Mouse (Mus musculus) lung, embryonic 14.5 days (tissue): ENCODE measurements around the gene Myo1h. TPM values are rescaled to one million over a fixed set of nuclear protein-coding genes. Genes with fewer than 3 reads are reported as not detected.

Experiments
- ATAC-seq: fragments of 200-750 bp; cut with Nextera tagmentation; 2 replicates; pipeline ENCODE4 v1.8.0; 2017; ENCODE audit warnings: mild to moderate bottlenecking, moderate TSS enrichment, moderate library complexity; ENCODE audit not compliant: insufficient read depth
- DNase-seq: peaks from one replicate; pipeline ENCODE4 v3.0.0-alpha.2; 2015
- H3K27ac ChIP-seq: fragments of 300-500 bp; sonication (generic); 2 replicates; pipeline ENCODE4 v1.5.1; 2014; ENCODE audit warnings: low read depth, mild to moderate bottlenecking, moderate library complexity
- H3K27me3 ChIP-seq: fragments of 300-500 bp; sonication (generic); 2 replicates; pipeline ENCODE4 v1.6.1; 2014; ENCODE audit warnings: low read length, control low read depth; ENCODE audit not compliant: insufficient read depth
- H3K36me3 ChIP-seq: fragments of 300-500 bp; sonication (generic); 2 replicates; pipeline ENCODE4 v1.6.1; 2014; ENCODE audit warnings: control low read depth; ENCODE audit not compliant: insufficient read depth
- H3K4me1 ChIP-seq: fragments of 300-500 bp; sonication (generic); 2 replicates; pipeline ENCODE4 v1.6.1; 2014; ENCODE audit warnings: antibody characterized with exemption, control low read depth; ENCODE audit not compliant: insufficient read depth
- H3K4me2 ChIP-seq: fragments of 300-500 bp; sonication (generic); 2 replicates; pipeline ENCODE4 v1.6.1; 2014; ENCODE audit warnings: mild to moderate bottlenecking
- H3K4me3 ChIP-seq: fragments of 300-500 bp; sonication (generic); 2 replicates; pipeline ENCODE4 v1.5.1; 2014; ENCODE audit warnings: low read depth, low read length
- H3K9ac ChIP-seq: fragments of 300-500 bp; sonication (generic); 2 replicates; pipeline ENCODE4 v1.6.1; 2014
- H3K9me3 ChIP-seq: fragments of 300-500 bp; sonication (generic); 2 replicates; pipeline ENCODE4 v1.6.1; 2016; ENCODE audit warnings: low read depth, low read length, control low read depth
- CTCF ChIP-seq: IDR thresholded peaks from 2 replicates; pipeline ENCODE4 v1.5.1; 2016; ENCODE audit warnings: antibody characterized with exemption, low read depth
- WGBS: fragments of 180-500 bp; shearing (Covaris S2); extraction: QIAGEN DNeasy Blood & Tissue Kit; methylation state at CpG from one replicate; pipeline ENCODE4 v1.1.7; 2014; 5-methylcytosine and 5-hydroxymethylcytosine counted together
- polyA plus RNA-seq: library from polyadenylated mRNA; unstranded; fragments of >200 nt; fragmentation: Nextera tagmentation; extraction: Ambion mirVana; gene quantifications from 2 replicates; pipeline ENCODE4 v1.2.1, GENCODE M21; 2014

Gene Myo1h
- polyA plus RNA-seq = 2.5 and 2.8 TPM in 2 replicates

GRCm38 (mm10) chr5:114288874-114289273 lies at the start of gene Myo1h:
Myo1h (plus strand) TSS chr5:114289166.
- no peaks in the 10 kb centered on the region for H3K27me3 ChIP-seq
- ATAC-seq (no peak), DNase-seq (no peak)
- no peaks in the 10 kb centered on the region for H3K9me3 ChIP-seq
- H3K4me1 ChIP-seq = no peaks in the 10 kb centered on the region
- no peaks in the 10 kb centered on the region for H3K36me3 ChIP-seq
- WGBS = 31% methylated on average over 13 of the region's 13 CpGs
- H3K9ac ChIP-seq = no peak within 1 kb of the TSS
- TF ChIP-seq CTCF = no peak
- no peak within 1 kb of the TSS for H3K4me2 ChIP-seq
- H3K27ac ChIP-seq = no peak within 1 kb of the TSS
- no peak within 1 kb of the TSS for H3K4me3 ChIP-seq

- 47% methylated on average over 14 of the region's 14 CpGs for WGBS
Measured at GRCm38 (mm10) chr5:114239737-114240136, 49.2 kb upstream of the Myo1h start.

GRCm38 (mm10) chr5:114246465-114246864 lies 42.5 kb upstream of the Myo1h start:
- Histone ChIP-seq H3K4me3 (no peak overlapping the region), H3K4me2 (no peak overlapping the region), H3K4me1 (no peaks in the 10 kb centered on the region), H3K9me3 (no peaks in the 10 kb centered on the region), H3K27me3 (no peaks in the 10 kb centered on the region), H3K27ac (no peak overlapping the region), H3K9ac (no peak overlapping the region), H3K36me3 (no peaks in the 10 kb centered on the region)
- WGBS = 73% methylated on average over 7 of the region's 7 CpGs
- DNase-seq (no peak), ATAC-seq (no peak)
- no peak for TF ChIP-seq CTCF

More at GRCm38 (mm10) chr5:114239737-114240136, 49.2 kb upstream of the Myo1h start:
- TF ChIP-seq CTCF = no peak
- ATAC-seq (no peak), DNase-seq (no peak)
- no peaks in the 10 kb centered on the region for H3K36me3 ChIP-seq
- H3K4me1 ChIP-seq = no peaks in the 10 kb centered on the region
- H3K27me3 ChIP-seq = no peaks in the 10 kb centered on the region
- no peak overlapping the region for H3K4me2 ChIP-seq
- H3K9me3 ChIP-seq = no peaks in the 10 kb centered on the region
- H3K27ac ChIP-seq = no peak overlapping the region
- no peak overlapping the region for H3K4me3 ChIP-seq
- no peak overlapping the region for H3K9ac ChIP-seq

- Histone ChIP-seq H3K36me3 (no peaks in the 10 kb centered on the region), H3K9me3 (no peaks in the 10 kb centered on the region), H3K27ac (no peak overlapping the region), H3K4me2 (peak overlapping the region; percentile 41), H3K27me3 (no peaks in the 10 kb centered on the region), H3K9ac (no peak overlapping the region), H3K4me3 (no peak overlapping the region), H3K4me1 (no peaks in the 10 kb centered on the region)
- peak; percentile 92 for DNase-seq
- peak; percentile 96 for TF ChIP-seq CTCF
- WGBS = 12% methylated on average over 14 of the region's 14 CpGs
- ATAC-seq = peak; percentile 69
Measured at GRCm38 (mm10) chr5:114248174-114248589, 40.8 kb upstream of the Myo1h start.

GRCm38 (mm10) chr5:114259495-114259894 lies 29.5 kb upstream of the Myo1h start:
- WGBS = 66% methylated on average over 10 of the region's 10 CpGs
- TF ChIP-seq CTCF = no peak
- Histone ChIP-seq H3K9ac (no peak overlapping the region), H3K9me3 (no peaks in the 10 kb centered on the region), H3K27me3 (no peaks in the 10 kb centered on the region), H3K4me1 (no peaks in the 10 kb centered on the region), H3K4me2 (no peak overlapping the region), H3K27ac (no peak overlapping the region), H3K36me3 (no peaks in the 10 kb centered on the region), H3K4me3 (no peak overlapping the region)
- no peak for DNase-seq
- no peak for ATAC-seq

GRCm38 (mm10) chr5:114261494-114261893 lies 27.5 kb upstream of the Myo1h start:
- no peak overlapping the region for H3K27ac ChIP-seq
- no peak overlapping the region for H3K4me3 ChIP-seq
- no peak for TF ChIP-seq CTCF
- H3K9ac ChIP-seq = no peak overlapping the region
- H3K36me3 ChIP-seq = no peaks in the 10 kb centered on the region
- no peaks in the 10 kb centered on the region for H3K4me1 ChIP-seq
- H3K9me3 ChIP-seq = no peaks in the 10 kb centered on the region
- ATAC-seq = no peak
- DNase-seq = no peak
- no peak overlapping the region for H3K4me2 ChIP-seq
- no peaks in the 10 kb centered on the region for H3K27me3 ChIP-seq

GRCm38 (mm10) chr5:114264030-114264459 lies 24.9 kb upstream of the Myo1h start:
- no peak for ATAC-seq
- Histone ChIP-seq H3K27ac (no peak overlapping the region), H3K9me3 (no peaks in the 10 kb centered on the region), H3K4me3 (no peak overlapping the region), H3K36me3 (no peaks in the 10 kb centered on the region), H3K9ac (no peak overlapping the region), H3K27me3 (no peaks in the 10 kb centered on the region), H3K4me2 (no peak overlapping the region), H3K4me1 (no peaks in the 10 kb centered on the region)
- WGBS = 70% methylated on average over 8 of the region's 8 CpGs
- no peak for TF ChIP-seq CTCF
- DNase-seq = no peak

GRCm38 (mm10) chr5:114264791-114265190 lies 24.2 kb upstream of the Myo1h start:
- Histone ChIP-seq H3K36me3 (no peaks in the 10 kb centered on the region), H3K4me2 (no peak overlapping the region), H3K4me3 (no peak overlapping the region), H3K9me3 (no peaks in the 10 kb centered on the region), H3K27me3 (0 out of 2 replicates have a peak, but pooled peaks cover 2% of the 10 kb centered on the region), H3K4me1 (no peaks in the 10 kb centered on the region), H3K27ac (no peak overlapping the region), H3K9ac (no peak overlapping the region)
- no peak for TF ChIP-seq CTCF
- ATAC-seq (no peak), DNase-seq (no peak)
- WGBS = 79% methylated on average over 8 of the region's 8 CpGs
